Mouse (Mus musculus) fibroblast of lung, adult 2 months (primary cell): ENCODE results near the gene Rad9b.

Experiments
- DNase-seq: peaks from one replicate; pipeline ENCODE4 v3.0.0-alpha.2; 2011; ENCODE audit warnings: low read depth

The Rad9b gene

DNA sequence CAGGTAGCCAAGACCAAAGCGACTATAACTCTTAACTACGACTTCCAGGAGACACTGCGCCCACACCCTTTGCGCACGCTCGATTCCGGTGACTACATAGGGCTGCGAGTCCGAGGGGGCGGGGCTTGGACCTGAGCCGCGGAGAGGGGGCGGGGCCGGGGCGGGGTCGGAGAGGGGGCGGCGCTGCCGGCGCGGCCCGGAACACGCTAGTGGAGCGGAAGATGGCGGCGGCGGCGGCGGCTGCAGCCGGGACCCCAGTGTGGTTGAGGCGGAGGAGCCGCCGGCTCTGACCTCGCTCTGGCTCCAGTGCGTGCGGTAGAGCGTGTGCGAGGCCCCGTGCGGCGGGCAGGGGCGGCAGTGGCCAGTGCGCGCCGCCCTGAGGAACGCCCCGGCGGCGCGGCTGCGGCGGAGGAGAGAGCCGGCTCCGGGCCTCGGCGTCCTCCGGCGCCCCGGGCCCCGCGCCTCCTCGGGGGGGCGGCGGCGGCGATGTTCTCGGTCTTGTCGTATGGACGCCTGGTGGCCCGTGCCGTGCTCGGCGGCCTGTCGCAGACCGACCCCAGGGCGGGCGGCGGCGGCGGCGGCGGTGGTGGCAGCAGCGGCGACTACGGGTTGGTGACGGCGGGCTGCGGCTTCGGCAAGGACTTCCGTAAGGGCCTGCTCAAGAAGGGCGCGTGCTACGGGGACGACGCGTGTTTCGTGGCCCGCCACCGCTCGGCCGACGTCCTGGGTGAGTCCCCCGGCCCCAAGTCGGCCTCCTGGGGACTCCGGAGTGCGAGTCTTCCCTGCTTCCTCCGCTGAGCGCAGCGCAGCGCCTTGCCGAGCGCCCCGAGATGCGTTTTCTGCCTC, 69.6 kb downstream of the Rad9b start, which contains the start of gene Pptc7:
TSS of gene Pptc7 (plus strand) at position 183 of the 846 bp plus-strand sequence.
- DNase-seq = no peak

DNA sequence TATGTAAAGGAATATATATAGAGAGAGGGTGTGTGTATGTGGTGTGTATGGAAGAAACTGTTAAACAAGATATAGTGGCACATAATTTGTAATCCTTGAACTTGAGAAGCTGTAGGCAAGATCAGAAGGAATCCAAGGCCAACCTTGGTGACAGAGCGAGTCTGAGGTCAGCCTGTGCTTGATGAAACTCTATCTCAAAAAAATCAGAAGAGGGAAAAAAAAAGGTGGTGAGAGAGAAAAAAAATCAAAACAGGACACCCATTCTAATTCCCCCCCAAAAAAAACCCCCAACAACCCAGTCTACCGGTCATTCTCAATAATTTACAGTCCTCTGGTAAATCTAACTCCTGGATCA, 70.2 kb downstream of the Rad9b start:
- DNase-seq = no peak

DNA sequence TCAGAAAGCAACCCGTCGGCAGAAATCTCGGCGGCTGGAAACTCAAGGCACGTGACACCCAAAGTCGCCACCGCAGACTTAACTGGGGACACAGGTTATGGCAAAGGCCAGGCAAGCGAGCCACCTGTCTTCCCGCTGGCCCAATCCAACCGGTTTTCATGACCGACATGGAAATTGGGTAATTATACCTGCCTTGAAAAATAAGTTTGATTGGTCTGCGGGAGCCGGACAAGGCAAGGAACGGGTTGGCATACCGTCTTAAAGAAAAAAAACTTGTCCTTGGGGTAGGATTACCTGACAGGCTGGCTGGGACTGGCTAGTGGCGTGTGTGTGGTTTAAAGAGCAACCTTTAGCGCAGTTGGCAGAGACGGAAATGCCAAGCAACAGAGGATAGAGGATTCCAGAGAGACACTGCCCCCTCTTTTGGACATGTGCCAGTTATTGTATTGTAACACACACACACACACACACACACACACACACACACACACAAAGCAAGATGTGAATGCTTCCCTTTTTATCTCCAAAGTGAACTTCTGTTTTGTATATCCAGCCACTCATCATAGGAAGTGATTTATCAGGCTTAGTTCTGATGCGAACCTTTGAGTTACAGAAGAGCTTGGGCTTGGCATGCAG, 73.1 kb downstream of the Rad9b start:
- no peak for DNase-seq

DNA sequence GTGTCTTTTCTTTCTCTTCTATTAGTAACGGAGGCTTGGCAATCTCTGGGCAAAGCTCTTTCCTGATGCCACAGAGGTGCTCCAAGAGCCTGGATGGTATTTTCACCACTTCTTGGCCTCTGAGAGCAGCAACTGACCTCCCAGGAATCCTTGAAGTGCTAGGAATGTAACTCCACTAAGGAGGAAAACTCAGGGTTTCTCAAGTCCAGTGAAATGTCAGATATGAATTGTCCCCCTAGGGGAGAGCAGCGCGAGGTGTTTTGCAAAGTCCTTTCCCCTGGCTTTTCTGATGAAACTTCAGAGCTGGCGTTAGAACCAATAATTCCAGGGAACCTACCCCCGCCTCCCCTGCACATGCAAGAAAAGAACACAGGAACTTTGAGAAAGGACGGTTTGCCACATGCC, 73.6 kb downstream of the Rad9b start:
- DNase-seq = no peak

DNA sequence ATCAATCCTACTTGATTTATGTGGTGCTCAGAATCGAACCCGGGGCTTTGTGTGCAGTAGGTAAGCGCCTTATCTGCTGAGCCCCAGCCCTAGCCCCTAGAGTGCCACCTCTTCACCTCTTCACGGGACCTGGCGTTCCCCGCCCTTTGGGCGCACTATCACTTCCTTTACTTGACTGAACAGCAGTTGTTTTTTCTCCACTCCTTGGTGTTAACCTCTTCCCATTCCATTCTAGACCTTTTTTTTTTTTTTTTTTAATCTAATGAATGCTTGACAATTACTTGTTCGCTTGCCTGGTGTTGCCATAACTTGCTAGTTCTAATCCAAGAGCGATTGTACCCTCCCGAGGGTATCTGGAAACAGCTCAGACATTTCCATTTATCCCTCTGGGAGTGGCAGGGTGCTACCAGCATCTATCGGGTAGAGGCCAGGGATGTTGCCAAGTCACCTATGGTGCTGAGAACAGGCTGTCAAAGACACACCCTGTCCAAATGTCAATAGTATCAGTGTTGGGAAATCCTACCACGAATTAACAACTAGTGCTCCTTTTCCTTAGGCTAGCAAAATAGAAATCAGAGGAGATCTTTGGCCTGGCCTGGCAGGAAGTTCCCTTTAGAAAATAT, 74.1 kb downstream of the Rad9b start:
- DNase-seq = no peak

DNA sequence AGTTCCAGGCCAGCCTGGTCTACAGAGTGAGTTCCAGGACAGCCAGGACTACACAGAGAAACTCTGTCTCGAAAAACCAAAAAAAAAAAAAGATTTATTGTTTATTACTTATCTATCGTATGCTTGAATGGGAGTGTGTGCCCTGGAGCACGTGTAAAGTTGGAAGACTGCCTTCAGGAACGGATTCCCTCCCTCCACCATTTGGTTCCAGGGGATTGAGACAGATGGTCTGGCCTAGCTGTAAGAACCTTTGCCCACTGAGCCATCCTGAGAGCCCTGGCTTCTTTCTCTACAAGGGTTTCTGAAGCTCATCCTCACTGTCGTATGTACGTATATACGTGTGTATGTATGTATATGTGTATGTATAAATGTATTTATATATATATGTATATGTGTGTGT, 75.1 kb downstream of the Rad9b start:
- no peak for DNase-seq

DNA sequence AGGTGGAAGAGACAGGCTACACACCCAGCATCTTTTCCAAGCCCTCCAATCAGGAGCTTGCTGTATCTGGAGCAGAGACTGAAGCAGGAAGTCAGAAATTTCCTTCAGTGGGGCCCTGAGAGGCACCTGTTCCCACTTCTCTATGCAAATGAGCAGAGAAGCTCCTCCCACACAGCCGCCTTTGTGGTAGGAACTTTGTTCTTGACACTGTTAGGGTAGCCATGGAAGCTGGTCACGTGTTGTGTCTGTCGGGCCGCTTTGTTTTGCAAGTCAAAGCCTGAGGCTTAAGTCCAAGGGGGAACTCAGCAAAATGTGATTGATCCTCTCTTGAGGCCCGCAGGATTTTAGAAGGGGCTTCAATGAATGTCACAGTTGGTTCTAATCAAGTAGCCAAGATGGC, 79.2 kb downstream of the Rad9b start:
- DNase-seq = no peak
